Mouse (Mus musculus): ENCODE results near the gene Mef2a. TPM values are rescaled to one million over a fixed set of nuclear protein-coding genes. Genes with fewer than 3 reads are reported as not detected.

Mef2a gene
- polyA plus RNA-seq, 1 experiment from 2014 or later, result 37.6 TPM

GRCm38 (mm10) chr7:67344443-67344842 lies 28.2 kb downstream of the Mef2a start:
- no peak overlapping the region for H3K4me3 ChIP-seq (ENCODE audit: low read length)
- H3K9ac ChIP-seq (replicated peaks; ENCODE audit: low read length), result no peak overlapping the region
- 88% methylated on average over 1 of the region's 1 CpGs for WGBS
- no peak for ATAC-seq (ENCODE audit: low FRiP score, low TSS enrichment)
- no peak overlapping the region for H3K4me2 ChIP-seq (replicated peaks; ENCODE audit: low read depth, low read length)
- H3K36me3 ChIP-seq (ENCODE audit: insufficient read depth, low read length), result 0 out of 2 replicates have a peak, but pooled peaks cover 3% of the 10 kb centered on the region
- no peaks in the 10 kb centered on the region for H3K9me3 ChIP-seq (ENCODE audit: low read length)
- H3K27me3 ChIP-seq (ENCODE audit: insufficient read depth, low read length), result no peaks in the 10 kb centered on the region
- no peaks in the 10 kb centered on the region for H3K4me1 ChIP-seq (ENCODE audit: insufficient read depth, low read length)
- H3K27ac ChIP-seq (ENCODE audit: low read length), result no peak overlapping the region

GRCm38 (mm10) chr7:67342067-67342625 lies 30.5 kb downstream of the Mef2a start:
- Histone ChIP-seq H3K4me1 (ENCODE audit: insufficient read depth, low read length) (no peaks in the 10 kb centered on the region), H3K27ac (ENCODE audit: low read length) (no peak overlapping the region), H3K27me3 (ENCODE audit: insufficient read depth, low read length) (no peaks in the 10 kb centered on the region), H3K36me3 (ENCODE audit: insufficient read depth, low read length) (0 out of 2 replicates have a peak, but pooled peaks cover 3% of the 10 kb centered on the region), H3K4me3 (ENCODE audit: low read length) (no peak overlapping the region), H3K4me2 (replicated peaks; ENCODE audit: low read depth, low read length) (no peak overlapping the region), H3K9ac (replicated peaks; ENCODE audit: low read length) (no peak overlapping the region), H3K9me3 (ENCODE audit: low read length) (no peaks in the 10 kb centered on the region; the same call in 1 of the 2 replicates)
- ATAC-seq (ENCODE audit: low FRiP score, low TSS enrichment), result no peak
- 85% methylated on average over 7 of the region's 7 CpGs for WGBS

DNA sequence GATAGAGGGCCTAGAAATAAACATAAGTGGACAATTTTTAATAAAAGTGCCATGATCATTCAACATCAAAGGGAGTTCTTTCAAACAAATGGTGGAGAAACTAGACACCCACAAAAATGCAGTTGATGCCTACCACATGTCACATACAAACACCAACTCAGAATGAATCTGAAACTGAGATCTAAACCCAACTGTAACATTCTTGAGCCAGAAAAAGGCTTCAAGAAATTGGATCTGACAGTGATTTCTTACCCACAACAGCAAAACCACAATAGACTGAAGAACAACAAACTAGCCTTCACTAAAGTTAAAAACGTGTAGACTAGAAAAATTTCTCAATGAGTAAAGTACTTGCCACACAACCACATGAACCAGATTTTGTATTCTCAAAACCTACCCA lies 52.3 kb downstream of the Mef2a start:
- H3K27ac ChIP-seq (ENCODE audit: low read length), result no peak overlapping the region
- no peak overlapping the region for H3K4me2 ChIP-seq (replicated peaks; ENCODE audit: low read depth, low read length)
- ATAC-seq (ENCODE audit: low FRiP score, low TSS enrichment), result no peak
- H3K4me3 ChIP-seq (ENCODE audit: low read length), result no peak overlapping the region
- 51% methylated on average over 1 of the region's 1 CpGs for WGBS
- no peaks in the 10 kb centered on the region for H3K36me3 ChIP-seq (ENCODE audit: insufficient read depth, low read length)
- no peaks in the 10 kb centered on the region for H3K27me3 ChIP-seq (ENCODE audit: insufficient read depth, low read length)
- H3K9me3 ChIP-seq (ENCODE audit: low read length), result no peaks in the 10 kb centered on the region
- H3K9ac ChIP-seq (replicated peaks; ENCODE audit: low read length), result no peak overlapping the region
- no peaks in the 10 kb centered on the region for H3K4me1 ChIP-seq (ENCODE audit: insufficient read depth, low read length)

GRCm38 (mm10) chr7:67318697-67319096 lies 54.0 kb downstream of the Mef2a start:
- H3K4me1 ChIP-seq (ENCODE audit: insufficient read depth, low read length), result no peaks in the 10 kb centered on the region
- no peaks in the 10 kb centered on the region for H3K27me3 ChIP-seq (ENCODE audit: insufficient read depth, low read length)
- H3K9me3 ChIP-seq (ENCODE audit: low read length), result no peaks in the 10 kb centered on the region
- H3K36me3 ChIP-seq (ENCODE audit: insufficient read depth, low read length), result peaks cover 2% of the 10 kb centered on the region; the same call in 1 of the 2 replicates
- H3K4me2 ChIP-seq (replicated peaks; ENCODE audit: low read depth, low read length), result no peak overlapping the region
- H3K9ac ChIP-seq (replicated peaks; ENCODE audit: low read length), result no peak overlapping the region
- H3K4me3 ChIP-seq (ENCODE audit: low read length), result no peak overlapping the region
- ATAC-seq (ENCODE audit: low FRiP score, low TSS enrichment), result no peak
- no peak overlapping the region for H3K27ac ChIP-seq (ENCODE audit: low read length)

- ATAC-seq (ENCODE audit: low FRiP score, low TSS enrichment), result no peak
- no peaks in the 10 kb centered on the region for H3K4me1 ChIP-seq (ENCODE audit: insufficient read depth, low read length)
- no peak overlapping the region for H3K27ac ChIP-seq (ENCODE audit: low read length)
- no peaks in the 10 kb centered on the region for H3K9me3 ChIP-seq (ENCODE audit: low read length)
- no peak overlapping the region for H3K4me2 ChIP-seq (replicated peaks; ENCODE audit: low read depth, low read length)
- peaks cover 3% of the 10 kb centered on the region; the same call in 1 of the 2 replicates for H3K36me3 ChIP-seq (ENCODE audit: insufficient read depth, low read length)
- no peak overlapping the region for H3K9ac ChIP-seq (replicated peaks; ENCODE audit: low read length)
- WGBS, result 92% methylated on average over 3 of the region's 3 CpGs
- no peak overlapping the region for H3K4me3 ChIP-seq (ENCODE audit: low read length)
- H3K27me3 ChIP-seq (ENCODE audit: insufficient read depth, low read length), result no peaks in the 10 kb centered on the region
These were observed 59.5 kb downstream of the Mef2a start for GRCm38 (mm10) chr7:67313200-67313599.

DNA sequence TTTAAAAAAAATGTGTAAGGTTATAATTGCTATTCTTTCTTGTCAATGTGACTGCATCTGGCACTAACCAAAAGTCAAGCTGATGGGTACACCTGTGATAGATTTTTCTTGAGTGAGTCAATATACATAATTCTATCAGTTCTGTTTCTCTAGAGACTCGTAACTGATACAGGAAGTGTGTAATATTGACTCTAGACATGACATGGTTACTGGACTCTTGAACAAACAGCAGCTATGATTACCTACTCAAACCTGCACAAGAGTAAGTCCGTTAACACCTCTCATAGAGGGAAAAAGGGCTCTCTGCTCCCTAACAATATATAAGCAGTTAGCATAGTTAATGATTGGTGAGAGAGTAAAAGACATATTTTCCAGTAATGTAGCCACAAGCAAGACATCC lies 62.5 kb downstream of the Mef2a start:
- WGBS, result 87% methylated on average over 2 of the region's 2 CpGs

DNA sequence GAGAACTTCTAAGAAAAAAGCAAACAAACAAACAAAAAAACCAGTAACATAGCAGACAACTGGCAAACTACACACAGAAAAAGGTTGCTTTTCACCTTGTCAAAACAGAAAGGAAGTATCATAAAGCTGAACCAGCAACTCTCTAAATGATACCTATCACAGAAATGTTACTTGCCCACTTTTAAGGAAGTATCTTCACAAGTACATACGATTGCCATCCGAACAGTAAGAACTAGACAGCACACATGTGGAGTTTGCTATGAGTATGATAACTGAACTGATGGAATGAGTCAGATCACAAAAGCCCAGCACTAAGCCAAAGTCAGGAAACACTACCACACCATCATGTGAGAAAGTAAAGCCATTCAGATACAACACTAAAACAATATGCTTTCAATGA lies 64.6 kb downstream of the Mef2a start:
- Histone ChIP-seq H3K27ac (ENCODE audit: low read length) (no peak overlapping the region), H3K36me3 (ENCODE audit: insufficient read depth, low read length) (peaks cover 6% of the 10 kb centered on the region; the same call in 1 of the 2 replicates), H3K9ac (replicated peaks; ENCODE audit: low read length) (no peak overlapping the region), H3K4me3 (ENCODE audit: low read length) (no peak overlapping the region), H3K4me2 (replicated peaks; ENCODE audit: low read depth, low read length) (no peak overlapping the region), H3K4me1 (ENCODE audit: insufficient read depth, low read length) (no peaks in the 10 kb centered on the region), H3K27me3 (ENCODE audit: insufficient read depth, low read length) (no peaks in the 10 kb centered on the region), H3K9me3 (ENCODE audit: low read length) (no peaks in the 10 kb centered on the region)
- ATAC-seq (ENCODE audit: low FRiP score, low TSS enrichment), result no peak
- 92% methylated on average over 2 of the region's 2 CpGs for WGBS

More for the DNA sequence above, 62.5 kb downstream of the Mef2a start:
- Histone ChIP-seq H3K27me3 (ENCODE audit: insufficient read depth, low read length) (no peaks in the 10 kb centered on the region), H3K4me3 (ENCODE audit: low read length) (no peak overlapping the region), H3K4me1 (ENCODE audit: insufficient read depth, low read length) (no peaks in the 10 kb centered on the region), H3K9ac (replicated peaks; ENCODE audit: low read length) (no peak overlapping the region), H3K9me3 (ENCODE audit: low read length) (no peaks in the 10 kb centered on the region), H3K27ac (ENCODE audit: low read length) (no peak overlapping the region), H3K4me2 (replicated peaks; ENCODE audit: low read depth, low read length) (no peak overlapping the region), H3K36me3 (ENCODE audit: insufficient read depth, low read length) (peaks cover 3% of the 10 kb centered on the region; the same call in 1 of the 2 replicates)
- ATAC-seq (ENCODE audit: low FRiP score, low TSS enrichment), result no peak

DNA sequence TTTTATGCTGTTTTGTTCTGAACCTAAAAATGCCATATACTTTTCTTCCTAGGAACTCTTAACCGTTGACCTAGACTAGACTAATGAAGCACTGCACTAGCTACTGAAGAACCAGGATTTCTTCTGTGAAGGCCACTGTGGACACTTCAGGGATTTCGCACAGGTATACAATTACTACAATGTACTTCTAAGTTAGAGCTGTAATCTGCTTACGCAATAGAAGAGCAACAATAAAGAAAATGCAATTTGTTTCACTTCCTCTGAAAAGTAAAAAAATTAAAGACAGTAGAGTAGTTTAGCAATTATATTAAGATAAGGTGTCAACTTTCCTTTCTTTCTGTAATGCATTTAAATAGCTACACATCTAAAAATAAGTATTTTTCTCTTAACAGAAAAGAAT lies 65.6 kb downstream of the Mef2a start:
- 94% methylated on average over 3 of the region's 3 CpGs for WGBS
- no peak overlapping the region for H3K4me3 ChIP-seq (ENCODE audit: low read length)
- H3K27ac ChIP-seq (ENCODE audit: low read length), result no peak overlapping the region
- no peaks in the 10 kb centered on the region for H3K27me3 ChIP-seq (ENCODE audit: insufficient read depth, low read length)
- H3K9me3 ChIP-seq (ENCODE audit: low read length), result no peaks in the 10 kb centered on the region
- peaks cover 6% of the 10 kb centered on the region; the same call in 1 of the 2 replicates for H3K36me3 ChIP-seq (ENCODE audit: insufficient read depth, low read length)
- H3K4me2 ChIP-seq (replicated peaks; ENCODE audit: low read depth, low read length), result no peak overlapping the region
- H3K9ac ChIP-seq (replicated peaks; ENCODE audit: low read length), result no peak overlapping the region
- H3K4me1 ChIP-seq (ENCODE audit: insufficient read depth, low read length), result no peaks in the 10 kb centered on the region
- ATAC-seq (ENCODE audit: low FRiP score, low TSS enrichment), result no peak

DNA sequence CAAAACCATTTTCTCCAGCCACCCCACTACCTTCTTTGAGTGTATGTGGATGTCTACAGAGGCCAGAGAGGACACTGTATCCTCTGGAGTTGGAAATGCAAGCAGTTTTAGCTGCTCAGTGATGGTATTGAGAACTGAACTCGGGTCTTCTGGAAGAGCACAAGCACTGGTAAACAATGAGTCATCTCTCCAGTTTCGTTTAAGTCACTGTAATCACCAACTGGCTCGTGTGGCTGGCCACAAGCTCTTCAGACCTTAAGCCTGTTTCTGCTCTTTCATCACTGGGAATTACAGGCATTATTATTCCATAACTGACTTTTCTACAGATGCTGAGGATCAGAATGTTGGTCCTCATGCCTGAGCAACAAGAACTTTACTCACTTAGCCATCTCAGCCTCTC lies 67.7 kb downstream of the Mef2a start:
- Histone ChIP-seq H3K4me2 (replicated peaks; ENCODE audit: low read depth, low read length) (no peak overlapping the region), H3K9me3 (ENCODE audit: low read length) (no peaks in the 10 kb centered on the region), H3K36me3 (ENCODE audit: insufficient read depth, low read length) (peaks cover 6% of the 10 kb centered on the region; the same call in 1 of the 2 replicates), H3K27me3 (ENCODE audit: insufficient read depth, low read length) (no peaks in the 10 kb centered on the region), H3K27ac (ENCODE audit: low read length) (no peak overlapping the region), H3K9ac (replicated peaks; ENCODE audit: low read length) (no peak overlapping the region), H3K4me1 (ENCODE audit: insufficient read depth, low read length) (no peaks in the 10 kb centered on the region), H3K4me3 (ENCODE audit: low read length) (no peak overlapping the region)
- 82% methylated on average over 3 of the region's 3 CpGs for WGBS
- no peak for ATAC-seq (ENCODE audit: low FRiP score, low TSS enrichment)

- Histone ChIP-seq H3K36me3 (ENCODE audit: insufficient read depth, low read length) (no peaks in the 10 kb centered on the region), H3K9me3 (ENCODE audit: low read length) (no peaks in the 10 kb centered on the region), H3K4me3 (ENCODE audit: low read length) (no peak overlapping the region), H3K4me2 (replicated peaks; ENCODE audit: low read depth, low read length) (no peak overlapping the region), H3K9ac (replicated peaks; ENCODE audit: low read length) (no peak overlapping the region), H3K4me1 (ENCODE audit: insufficient read depth, low read length) (no peaks in the 10 kb centered on the region), H3K27ac (ENCODE audit: low read length) (no peak overlapping the region), H3K27me3 (ENCODE audit: insufficient read depth, low read length) (no peaks in the 10 kb centered on the region)
- no peak for ATAC-seq (ENCODE audit: low FRiP score, low TSS enrichment)
- WGBS, result 72% methylated on average over 1 of the region's 1 CpGs
These were observed 76.2 kb downstream of the Mef2a start for GRCm38 (mm10) chr7:67296419-67296818.
